Mouse (Mus musculus): ENCODE results near the gene Ctsq.
"Not testable (repeated sequence)": the region's sequence is repeated elsewhere in the genome, so short reads cannot be mapped to it uniquely, and the experiment has no call there.

Ctsq gene

DNA sequence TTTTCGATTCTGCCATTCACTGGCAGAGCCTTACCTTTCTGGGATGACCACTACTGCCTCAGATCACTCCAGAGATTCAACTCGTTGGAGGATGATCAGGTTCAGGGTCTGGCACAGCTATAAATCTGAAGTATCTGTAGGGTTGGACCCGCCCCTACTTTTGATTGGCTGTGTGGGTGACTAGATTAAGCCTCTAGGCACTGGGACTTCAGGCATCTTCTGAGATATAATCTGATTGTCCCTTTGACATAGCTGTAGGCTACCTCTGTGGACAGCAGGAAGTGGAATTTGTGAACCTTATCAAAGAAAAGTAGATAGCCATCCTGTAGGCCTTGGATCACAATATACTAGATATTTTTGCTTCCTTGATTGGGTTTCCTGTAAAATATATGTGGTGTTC, at the start of gene Ctsq:
TSS of gene Ctsq (minus strand) at position 101 of the 400 bp plus-strand sequence.
- DNase-seq (ENCODE audit: low read depth, low spot score) = no peak

DNA sequence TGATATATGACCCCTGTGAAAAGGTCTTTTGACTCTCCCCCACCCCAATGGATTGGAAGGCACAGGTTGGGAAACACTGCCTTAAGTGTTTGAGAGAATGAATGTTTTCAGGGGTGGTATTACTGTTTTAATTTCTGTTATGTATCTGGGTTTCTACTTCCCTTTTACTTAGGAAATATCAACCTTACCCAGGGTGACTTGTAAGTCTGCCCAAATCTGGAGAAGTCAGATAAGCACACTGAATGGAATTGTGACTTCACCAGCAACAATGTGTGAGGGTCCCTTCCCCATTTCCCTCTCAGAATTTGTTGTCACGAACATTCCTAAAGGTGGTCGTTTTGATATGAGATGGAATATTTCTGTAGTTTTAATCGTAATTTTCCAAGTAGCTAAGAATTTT, 17.6 kb downstream of the Ctsq start:
- no peak for DNase-seq (ENCODE audit: low read depth, low spot score)

DNA sequence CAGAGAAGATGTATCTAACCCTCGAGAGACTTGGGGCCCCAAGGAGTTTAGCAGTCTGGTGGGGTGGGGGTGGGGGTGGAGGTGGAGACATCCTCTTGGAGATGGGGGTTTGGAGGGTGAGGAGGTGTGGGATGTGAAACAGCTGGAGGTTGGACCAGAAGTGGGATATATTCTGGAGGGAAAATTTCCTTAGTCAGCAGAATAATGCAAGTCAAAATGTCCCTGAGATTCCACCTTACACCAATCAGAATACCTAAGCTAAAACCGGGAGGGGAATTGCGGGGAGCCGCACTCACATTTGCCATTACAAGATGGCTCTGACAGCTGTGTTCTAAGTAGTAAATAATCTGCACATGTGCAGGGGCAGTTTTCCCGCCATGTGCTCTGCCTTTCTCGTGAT, 18.6 kb downstream of the Ctsq start:
- no peak for DNase-seq (ENCODE audit: low read depth, low spot score)

DNA sequence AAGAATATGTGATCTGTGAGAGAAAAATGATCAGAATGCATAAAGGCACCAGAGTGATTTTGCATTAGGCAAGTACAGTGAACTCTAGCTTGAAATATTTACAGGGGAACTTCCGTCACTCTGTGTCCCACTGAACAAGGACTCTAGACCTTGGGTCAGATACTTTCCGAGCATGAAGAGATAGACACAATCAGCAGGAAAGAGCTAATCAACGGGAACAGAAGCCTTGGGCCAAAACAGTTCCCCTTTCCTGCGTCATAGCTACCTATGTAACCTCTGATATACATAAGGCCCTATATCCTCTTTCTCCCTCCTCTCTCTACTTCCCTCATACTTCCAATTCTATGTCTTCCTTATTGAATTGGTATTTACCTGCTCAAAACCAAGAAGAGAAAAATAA, 30.3 kb downstream of the Ctsq start:
- DNase-seq (ENCODE audit: low read depth, low spot score) = no peak

DNA sequence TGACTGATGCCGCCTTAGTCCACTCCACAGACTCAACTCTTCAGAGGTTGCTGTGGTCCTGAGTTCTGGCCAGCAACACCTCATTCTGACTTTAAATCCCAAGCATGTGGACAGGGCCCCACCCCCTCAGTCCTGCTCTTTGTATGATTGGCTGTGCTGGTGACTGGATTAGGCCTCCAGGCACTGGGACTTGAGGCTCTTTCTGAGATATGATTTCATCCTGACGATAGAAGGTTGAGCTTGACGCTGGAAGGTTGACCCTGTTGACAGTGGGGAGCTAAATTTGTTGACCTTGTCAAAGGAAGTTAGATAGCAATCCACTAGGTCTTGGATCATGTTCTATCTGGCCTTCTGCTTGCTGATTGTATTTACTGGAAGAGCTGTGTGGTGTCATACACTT, 34.6 kb downstream of the Ctsq start, which contains the start of gene Ctsj:
TSS of gene Ctsj (minus strand) at position 101 of the 400 bp plus-strand sequence.
- DNase-seq (ENCODE audit: low read depth, low spot score) = no peak

DNA sequence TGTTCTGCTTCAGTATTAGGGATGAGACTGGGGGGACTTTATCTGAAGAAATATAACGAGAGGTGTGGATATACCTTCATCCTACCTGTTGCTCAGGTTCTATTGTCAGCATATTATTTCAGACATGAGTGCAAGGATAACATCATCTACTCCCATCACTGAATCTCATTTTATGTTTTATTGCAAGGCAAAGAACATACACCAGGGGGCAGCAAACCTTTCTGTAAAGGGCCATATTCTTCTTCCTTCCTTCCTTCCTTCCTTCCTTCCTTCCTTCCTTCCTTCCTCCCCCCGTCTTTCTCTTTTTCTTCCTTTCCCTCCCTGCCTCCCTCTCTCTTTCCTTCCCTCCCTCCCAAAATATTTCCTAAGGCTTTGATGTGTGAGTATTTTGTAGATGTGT, 42.8 kb downstream of the Ctsq start:
- DNase-seq (ENCODE audit: low read depth, low spot score) = no peak

DNA sequence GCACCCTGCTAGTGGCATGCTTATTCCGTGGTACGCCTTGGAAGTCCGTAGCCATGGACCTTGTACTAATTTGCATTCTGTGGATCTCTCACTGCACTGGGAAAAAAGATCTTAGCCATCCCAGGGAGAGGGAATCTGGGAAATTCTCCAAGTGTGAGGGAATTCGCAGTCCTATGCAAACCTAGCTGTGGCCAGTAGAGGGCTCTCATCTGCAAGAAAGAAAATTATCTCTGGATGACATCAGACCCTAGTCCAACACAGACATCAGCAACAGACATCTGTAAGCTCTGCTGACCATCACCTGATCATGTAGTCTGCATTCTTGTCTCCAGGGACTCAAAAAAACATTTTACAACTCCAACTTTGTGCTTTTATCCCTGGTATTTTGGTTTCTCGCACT, 53.5 kb downstream of the Ctsq start:
- DNase-seq (ENCODE audit: low read depth, low spot score) = not testable (repeated sequence)

All from brain, adult 2 months (tissue).